30 mouse cellular contexts compared by ENCODE assay signal in genomic region chr7:97394375-97394774, GRCm38 (mm10). TPM values are rescaled to one million over a fixed set of nuclear protein-coding genes. Genes with fewer than 3 reads are reported as not detected.
"Had no signal": no experiment of that assay in that cellular context is flagged by ENCODE, and none has a peak within 500 bp of the region (broad histone marks: within the 10 kb centered on the region; RNA-seq: fewer than 3 reads in every experiment).

No protein-coding gene starts in this region.

- H3K4me2 ChIP-seq: limb, embryonic 12.5 days; limb, embryonic 13.5 days; limb, embryonic 15.5 days; liver, embryonic 11.5 days; liver, embryonic 12.5 days; liver, embryonic 13.5 days; liver, embryonic 15.5 days; lung, embryonic 14.5 days; lung, embryonic 15.5 days; midbrain, embryonic 12.5 days; midbrain, embryonic 13.5 days; midbrain, embryonic 15.5 days; neural tube, embryonic 12.5 days had no signal

- ATAC-seq: liver, embryonic 12.5 days; liver, postnatal 0 days; lung, postnatal 0 days; midbrain, embryonic 13.5 days; midbrain, embryonic 15.5 days; midbrain, embryonic 16.5 days had no signal

- H3K4me1 ChIP-seq: limb, embryonic 12.5 days; limb, embryonic 13.5 days; limb, embryonic 15.5 days; lung, embryonic 15.5 days; neural tube, embryonic 12.5 days had no signal

- DNase-seq: left cerebral cortex, postnatal 4 days; liver; liver, embryonic 13.5 days; liver, postnatal 0 days; lung, adult 18-20 months; lung, adult 2 months; lung, embryonic 14.5 days; lung, postnatal 10 days; lung, postnatal 14 days; lung, postnatal 36 days; lung, postnatal 4 days; midbrain, embryonic 14.5 days had no signal

- H3K27ac ChIP-seq: limb, embryonic 10.5 days; limb, embryonic 12.5 days; limb, embryonic 13.5 days; limb, embryonic 15.5 days; liver, embryonic 12.5 days; liver, embryonic 13.5 days; liver, embryonic 14.5 days; liver, embryonic 15.5 days; lung, embryonic 15.5 days; macrophage; midbrain, embryonic 12.5 days; midbrain, embryonic 13.5 days; midbrain, embryonic 15.5 days; neural tube, embryonic 12.5 days had no signal

- H3K27me3 ChIP-seq: limb, embryonic 12.5 days; limb, embryonic 13.5 days; limb, embryonic 15.5 days; liver, embryonic 12.5 days; liver, embryonic 13.5 days; liver, embryonic 15.5 days; lung, embryonic 15.5 days; midbrain, embryonic 12.5 days; midbrain, embryonic 13.5 days; midbrain, embryonic 15.5 days; neural tube, embryonic 12.5 days had no signal

- H3K9me3 ChIP-seq: limb, embryonic 10.5 days; limb, embryonic 12.5 days; limb, embryonic 13.5 days; limb, embryonic 15.5 days; liver, embryonic 12.5 days; liver, embryonic 13.5 days; liver, embryonic 15.5 days; lung, embryonic 15.5 days; megakaryocyte, embryonic 14.5 days; midbrain, embryonic 12.5 days; midbrain, embryonic 13.5 days; midbrain, embryonic 15.5 days; neural tube, embryonic 12.5 days had no signal

- H3K4me3 ChIP-seq: limb, embryonic 10.5 days; limb, embryonic 12.5 days; limb, embryonic 13.5 days; limb, embryonic 15.5 days; liver, embryonic 12.5 days; liver, embryonic 13.5 days; liver, embryonic 15.5 days; lung, embryonic 15.5 days; megakaryocyte, embryonic 14.5 days; midbrain, embryonic 12.5 days; midbrain, embryonic 13.5 days; midbrain, embryonic 15.5 days; myocyte; neural tube, embryonic 12.5 days had no signal

- H3K9ac ChIP-seq: limb, embryonic 12.5 days; limb, embryonic 13.5 days; limb, embryonic 15.5 days; liver, embryonic 12.5 days; liver, embryonic 13.5 days; liver, embryonic 14.5 days; liver, embryonic 15.5 days; liver, postnatal 0 days; lung, embryonic 14.5 days; lung, embryonic 15.5 days; midbrain, embryonic 12.5 days; midbrain, embryonic 13.5 days; midbrain, embryonic 15.5 days; neural tube, embryonic 12.5 days had no signal

RNA-seq across cellular contexts. Expression of gene Thrsp, which starts 23.2 kb away (rescaled TPM):
- polyA plus RNA-seq: liver, embryonic 12.5 days; liver, embryonic 13.5 days; macrophage had no signal
